Mouse (Mus musculus) lung, embryonic 15.5 days (tissue): Measurements from ENCODE around the gene Sec63. TPM values are rescaled to one million over a fixed set of nuclear protein-coding genes. Genes with fewer than 3 reads are reported as not detected.

Experiments used
- ATAC-seq: fragments of 200-750 bp; cut with Nextera tagmentation; 2 replicates; pipeline ENCODE4 v1.8.0; 2017; ENCODE audit warnings: moderate number of reproducible peaks, borderline replicate concordance; ENCODE audit not compliant: low FRiP score, low TSS enrichment; ENCODE audit errors: extremely low read depth
- H3K27ac ChIP-seq: fragments of 300-500 bp; sonication (generic); 2 replicates; pipeline ENCODE4 v1.5.1; 2015; ENCODE audit warnings: moderate library complexity, mild to moderate bottlenecking, inconsistent platforms
- H3K27me3 ChIP-seq: fragments of 300-500 bp; sonication (generic); 2 replicates; pipeline ENCODE4 v1.6.1; 2015; ENCODE audit warnings: inconsistent platforms
- H3K36me3 ChIP-seq: fragments of 300-500 bp; sonication (generic); 2 replicates; pipeline ENCODE4 v1.6.1; 2015; ENCODE audit warnings: inconsistent platforms
- H3K4me1 ChIP-seq: fragments of 300-500 bp; sonication (generic); 2 replicates; pipeline ENCODE4 v1.6.1; 2015; ENCODE audit warnings: inconsistent platforms
- H3K4me2 ChIP-seq: fragments of 300-500 bp; sonication (generic); 2 replicates; pipeline ENCODE4 v1.6.1; 2015; ENCODE audit warnings: inconsistent platforms, mild to moderate bottlenecking, moderate library complexity
- H3K4me3 ChIP-seq: fragments of 300-500 bp; sonication (generic); 2 replicates; pipeline ENCODE4 v1.5.1; 2015; ENCODE audit warnings: mild to moderate bottlenecking, inconsistent platforms
- H3K9ac ChIP-seq: fragments of 300-500 bp; sonication (generic); 2 replicates; pipeline ENCODE4 v1.6.1; 2015; ENCODE audit warnings: inconsistent platforms
- H3K9me3 ChIP-seq: fragments of 300-500 bp; sonication (generic); 2 replicates; pipeline ENCODE4 v1.6.1; 2016; ENCODE audit warnings: inconsistent platforms
- WGBS: fragments of 180-500 bp; shearing (Covaris S2); methylation state at CpG from one replicate; pipeline ENCODE4 v1.1.7; 2015; 5-methylcytosine and 5-hydroxymethylcytosine counted together
- polyA plus RNA-seq: library from polyadenylated mRNA; unstranded; fragments of >200 nt; fragmentation: Nextera tagmentation; extraction: Ambion mirVana; gene quantifications from 2 replicates; pipeline ENCODE4 v1.2.1, GENCODE M21; 2015

Gene Sec63
- polyA plus RNA-seq, 1 experiment from 2014 or later: 20.7 TPM

DNA sequence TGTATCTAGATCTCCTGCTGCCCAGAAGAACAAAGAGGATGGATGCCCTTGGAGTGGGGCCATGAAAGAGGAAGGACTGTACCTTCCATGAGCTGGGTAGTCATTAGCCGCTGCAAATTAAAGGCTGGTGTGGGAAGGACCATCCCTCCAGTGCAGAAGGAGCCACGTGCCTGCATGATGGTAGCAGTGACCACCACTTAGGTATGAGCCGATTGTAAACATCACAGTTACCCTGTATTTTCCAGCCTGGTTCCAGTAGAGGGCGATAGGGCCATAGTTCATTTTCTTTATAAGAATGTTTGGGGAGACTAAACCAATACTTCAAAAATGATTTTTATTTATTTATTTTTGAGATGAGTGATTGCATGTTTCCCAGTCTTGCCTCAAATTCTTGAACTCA is 71.4 kb downstream of the Sec63 start:
- 58% methylated on average over 4 of the region's 4 CpGs for WGBS
- H3K4me3 ChIP-seq: no peak overlapping the region
- H3K27ac ChIP-seq: no peak overlapping the region
- H3K4me2 ChIP-seq: no peak overlapping the region
- H3K9me3 ChIP-seq: no peaks in the 10 kb centered on the region
- no peaks in the 10 kb centered on the region for H3K27me3 ChIP-seq
- ATAC-seq: no peak
- 0 out of 2 replicates have a peak, but pooled peaks cover 3% of the 10 kb centered on the region for H3K4me1 ChIP-seq
- no peak overlapping the region for H3K9ac ChIP-seq
- peaks cover 32% of the 10 kb centered on the region for H3K36me3 ChIP-seq

DNA sequence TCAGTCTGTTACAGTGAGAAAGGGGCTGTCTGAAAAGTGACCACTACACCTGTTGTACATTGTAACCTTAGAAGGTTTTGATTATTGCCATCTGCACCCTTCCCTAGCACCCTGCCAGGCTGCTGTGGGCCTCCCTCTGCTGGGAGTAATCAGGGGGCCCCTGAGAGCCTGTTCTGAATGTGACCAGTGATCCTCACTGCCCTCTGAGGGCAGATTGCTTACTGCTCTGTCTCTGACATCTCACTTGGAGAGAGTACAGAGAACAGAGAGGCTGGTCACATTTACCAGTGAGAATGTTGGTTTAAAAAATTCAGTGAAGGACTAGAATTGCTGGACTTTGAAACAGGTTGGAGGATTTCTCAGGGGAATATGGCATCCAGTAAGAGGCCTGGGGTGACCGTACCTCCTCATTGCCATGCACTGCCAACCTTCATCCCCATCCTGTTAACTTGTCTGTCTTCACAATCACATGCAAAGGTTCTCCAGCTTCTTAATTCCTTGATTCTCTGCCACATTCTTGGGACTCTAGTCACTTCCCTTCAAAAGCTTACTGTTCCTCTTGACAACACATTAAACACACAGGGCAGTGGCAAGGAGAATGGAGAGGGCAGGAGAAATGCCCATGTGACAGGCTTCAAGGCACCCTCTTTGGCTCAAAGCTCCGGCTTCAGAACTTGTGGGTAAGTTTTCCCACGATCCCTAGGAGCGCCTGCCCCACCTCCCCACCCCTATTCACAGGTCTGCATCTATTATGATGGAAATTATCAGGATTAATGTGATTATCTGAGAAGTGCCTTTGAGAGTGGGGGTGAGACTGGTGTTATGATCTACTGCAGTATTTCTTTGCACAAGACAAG is 72.8 kb downstream of the Sec63 start:
- ATAC-seq: no peak
- Histone ChIP-seq H3K4me2 (no peak overlapping the region), H3K4me1 (0 out of 2 replicates have a peak, but pooled peaks cover 3% of the 10 kb centered on the region), H3K4me3 (no peak overlapping the region), H3K27me3 (no peaks in the 10 kb centered on the region), H3K36me3 (peaks cover 23% of the 10 kb centered on the region), H3K9me3 (no peaks in the 10 kb centered on the region), H3K27ac (peak overlapping the region; percentile 39; the same call in 1 of the 2 replicates), H3K9ac (no peak overlapping the region)
- 77% methylated on average over 4 of the region's 4 CpGs for WGBS

GRCm38 (mm10) chr10:42838106-42838505 is 76.8 kb downstream of the Sec63 start:
- Histone ChIP-seq H3K36me3 (peaks cover 11% of the 10 kb centered on the region), H3K9me3 (no peaks in the 10 kb centered on the region), H3K27me3 (no peaks in the 10 kb centered on the region), H3K4me3 (no peak overlapping the region), H3K4me2 (no peak overlapping the region), H3K9ac (no peak overlapping the region), H3K4me1 (0 out of 2 replicates have a peak, but pooled peaks cover 3% of the 10 kb centered on the region), H3K27ac (no peak overlapping the region)
- ATAC-seq: no peak
- 78% methylated on average over 4 of the region's 4 CpGs for WGBS

GRCm38 (mm10) chr10:42838736-42839135 is 77.4 kb downstream of the Sec63 start:
- no peak for ATAC-seq

DNA sequence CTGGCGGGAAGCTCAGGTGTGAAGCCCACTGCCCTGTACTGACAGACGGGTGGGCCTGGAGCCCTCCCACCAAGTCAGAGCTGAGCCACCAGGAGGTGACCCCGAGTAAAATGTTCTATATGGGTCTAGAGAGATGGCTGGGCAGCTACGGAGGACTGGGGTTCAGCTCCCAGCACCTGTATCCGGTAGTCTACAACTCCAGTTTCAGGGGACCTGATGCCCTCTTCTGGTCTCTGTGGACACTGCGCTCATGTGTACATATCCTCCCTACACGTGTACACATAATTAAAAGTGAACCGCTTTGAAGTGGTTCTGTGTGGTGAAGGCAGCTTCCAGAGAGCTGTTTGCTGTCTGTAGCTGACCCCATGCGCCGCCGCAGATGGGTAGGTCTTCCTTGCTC is 78.7 kb downstream of the Sec63 start:
- Histone ChIP-seq H3K4me2 (no peak overlapping the region), H3K36me3 (0 out of 2 replicates have a peak, but pooled peaks cover 5% of the 10 kb centered on the region), H3K9ac (no peak overlapping the region), H3K27ac (no peak overlapping the region), H3K4me3 (no peak overlapping the region), H3K9me3 (no peaks in the 10 kb centered on the region), H3K27me3 (no peaks in the 10 kb centered on the region), H3K4me1 (no peaks in the 10 kb centered on the region)
- 91% methylated on average over 11 of the region's 11 CpGs for WGBS
- 0 out of 2 replicates have a peak, but pooled peaks have one; percentile 27 for ATAC-seq

More at GRCm38 (mm10) chr10:42838736-42839135, 77.4 kb downstream of the Sec63 start:
- Histone ChIP-seq H3K27ac (no peak overlapping the region), H3K4me2 (no peak overlapping the region), H3K9me3 (no peaks in the 10 kb centered on the region), H3K9ac (no peak overlapping the region), H3K4me3 (no peak overlapping the region), H3K4me1 (0 out of 2 replicates have a peak, but pooled peaks cover 2% of the 10 kb centered on the region), H3K27me3 (no peaks in the 10 kb centered on the region), H3K36me3 (peaks cover 8% of the 10 kb centered on the region; the same call in 1 of the 2 replicates)
- WGBS: 92% methylated on average over 2 of the region's 2 CpGs

DNA sequence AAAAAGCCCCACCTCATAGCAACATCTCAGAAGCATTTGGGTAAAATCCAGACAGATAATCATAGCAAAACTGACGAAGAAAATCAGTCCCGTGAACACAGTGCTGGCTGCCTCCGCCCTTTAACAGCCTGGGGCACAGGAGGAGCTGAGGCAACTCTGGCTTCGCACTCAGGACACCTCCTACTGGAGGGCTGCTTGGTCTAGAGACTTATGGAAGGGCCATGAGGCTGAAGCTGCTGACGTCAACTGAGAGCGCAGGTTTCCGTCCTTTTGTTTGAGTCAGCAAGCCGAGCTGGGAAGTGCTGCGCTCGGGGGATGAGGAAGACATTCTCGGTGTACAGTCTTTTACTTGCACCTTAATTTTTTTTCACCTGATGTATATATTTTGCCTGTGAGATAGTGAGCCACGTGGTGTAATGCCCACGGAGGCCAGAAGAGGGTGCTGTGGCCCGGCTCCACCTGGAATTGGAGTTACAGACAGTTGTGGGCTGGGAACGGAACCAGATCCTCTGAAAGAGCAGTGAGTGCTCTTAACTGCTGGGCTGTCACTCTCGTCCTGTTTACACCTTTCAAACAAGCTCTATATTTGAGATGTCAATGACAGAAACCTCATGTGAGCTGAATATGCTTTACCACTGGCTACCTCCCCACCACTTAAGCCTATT is 80.4 kb downstream of the Sec63 start:
- Histone ChIP-seq H3K4me1 (no peaks in the 10 kb centered on the region), H3K9me3 (no peaks in the 10 kb centered on the region), H3K27ac (no peak overlapping the region), H3K27me3 (no peaks in the 10 kb centered on the region), H3K36me3 (0 out of 2 replicates have a peak, but pooled peaks cover 5% of the 10 kb centered on the region), H3K4me3 (no peak overlapping the region), H3K4me2 (no peak overlapping the region), H3K9ac (no peak overlapping the region)
- WGBS: 54% methylated on average over 16 of the region's 16 CpGs
- ATAC-seq: no peak

DNA sequence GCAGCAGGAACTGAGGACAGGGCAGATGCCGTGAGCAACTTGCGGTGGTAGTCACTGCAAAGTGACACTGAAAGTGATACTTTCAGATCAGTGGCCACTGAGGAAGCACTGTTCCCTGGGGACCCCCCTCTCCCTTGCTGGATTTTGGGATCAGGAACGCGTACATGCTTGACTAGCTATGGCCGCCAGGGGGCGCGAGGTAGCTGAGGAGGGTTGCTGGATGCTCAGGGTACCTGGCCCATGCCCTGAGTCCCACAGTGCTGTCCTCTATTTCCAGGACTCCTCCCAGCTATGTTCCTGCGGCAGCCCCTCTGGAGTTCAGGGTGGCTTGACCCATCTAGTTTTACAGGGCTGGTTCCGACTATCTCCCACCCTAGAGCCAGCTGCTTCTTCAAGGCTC is 81.1 kb downstream of the Sec63 start:
- no peak for ATAC-seq
- no peak overlapping the region for H3K4me3 ChIP-seq
- H3K9me3 ChIP-seq: no peaks in the 10 kb centered on the region
- H3K9ac ChIP-seq: no peak overlapping the region
- no peaks in the 10 kb centered on the region for H3K27me3 ChIP-seq
- H3K4me1 ChIP-seq: no peaks in the 10 kb centered on the region
- no peak overlapping the region for H3K4me2 ChIP-seq
- H3K36me3 ChIP-seq: 0 out of 2 replicates have a peak, but pooled peaks cover 2% of the 10 kb centered on the region
- H3K27ac ChIP-seq: no peak overlapping the region
- WGBS: 13% methylated on average over 9 of the region's 9 CpGs

DNA sequence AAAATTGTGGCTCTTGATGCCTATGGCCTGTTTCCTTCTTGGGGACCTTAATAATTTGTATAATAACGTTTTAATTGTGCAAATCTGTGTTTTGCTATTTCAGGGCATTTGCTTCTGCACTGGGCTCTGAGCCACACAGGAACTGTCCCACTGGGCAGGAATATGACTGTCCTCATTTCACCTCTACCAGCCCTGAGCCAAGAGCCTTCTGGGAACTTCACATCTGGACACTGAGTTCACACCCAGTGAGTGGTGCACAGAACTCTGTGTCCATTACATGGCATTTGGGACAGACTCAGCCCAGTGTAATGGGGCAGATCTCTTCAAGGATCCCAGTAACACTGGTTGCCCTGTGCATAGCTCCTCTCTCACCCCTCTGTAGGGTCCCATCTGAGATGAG is 82.1 kb downstream of the Sec63 start:
- Histone ChIP-seq H3K36me3 (no peaks in the 10 kb centered on the region), H3K4me3 (no peak overlapping the region), H3K27ac (no peak overlapping the region), H3K27me3 (no peaks in the 10 kb centered on the region), H3K4me1 (no peaks in the 10 kb centered on the region), H3K9ac (no peak overlapping the region), H3K9me3 (no peaks in the 10 kb centered on the region), H3K4me2 (no peak overlapping the region)
- 58% methylated on average over 1 of the region's 1 CpGs for WGBS
- no peak for ATAC-seq

DNA sequence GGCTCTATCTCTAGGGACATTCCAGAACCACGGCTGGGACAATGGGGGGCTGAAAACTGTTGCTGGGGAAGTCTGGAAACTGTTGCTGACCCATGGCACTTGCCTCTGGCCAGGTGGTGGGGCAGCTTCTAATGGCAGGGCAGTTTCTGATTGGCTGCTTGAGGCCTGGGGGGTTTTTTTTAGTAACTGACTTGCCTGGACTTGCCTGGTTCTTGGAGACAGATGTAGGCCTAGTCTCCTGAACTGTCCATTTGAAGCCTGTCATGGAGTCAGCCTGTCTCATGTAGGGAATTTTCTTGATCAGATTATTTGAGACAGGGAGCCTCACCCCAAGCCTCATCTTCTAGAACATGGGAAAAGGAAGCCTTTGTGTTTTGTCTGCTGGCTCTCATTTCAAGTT is 84.2 kb downstream of the Sec63 start:
- H3K4me1 ChIP-seq: no peaks in the 10 kb centered on the region
- WGBS: 13% methylated on average over 1 of the region's 1 CpGs

GRCm38 (mm10) chr10:42848179-42849080 is 87.1 kb downstream of the Sec63 start:
- no peak overlapping the region for H3K4me3 ChIP-seq
- H3K9me3 ChIP-seq: no peaks in the 10 kb centered on the region
- H3K4me2 ChIP-seq: no peak overlapping the region
- 80% methylated on average over 13 of the region's 13 CpGs for WGBS
- no peak overlapping the region for H3K9ac ChIP-seq
- no peak overlapping the region for H3K27ac ChIP-seq
- no peaks in the 10 kb centered on the region for H3K4me1 ChIP-seq
- ATAC-seq: no peak
- no peaks in the 10 kb centered on the region for H3K36me3 ChIP-seq
- H3K27me3 ChIP-seq: no peaks in the 10 kb centered on the region

More for the DNA sequence above, 84.2 kb downstream of the Sec63 start:
- no peaks in the 10 kb centered on the region for H3K36me3 ChIP-seq
- ATAC-seq: no peak
- no peak overlapping the region for H3K9ac ChIP-seq
- H3K4me3 ChIP-seq: no peak overlapping the region
- no peak overlapping the region for H3K4me2 ChIP-seq
- H3K9me3 ChIP-seq: no peaks in the 10 kb centered on the region
- no peaks in the 10 kb centered on the region for H3K27me3 ChIP-seq
- no peak overlapping the region for H3K27ac ChIP-seq

GRCm38 (mm10) chr10:42849081-42849400 is 87.7 kb downstream of the Sec63 start:
- Histone ChIP-seq H3K4me2 (no peak overlapping the region), H3K9me3 (no peaks in the 10 kb centered on the region), H3K4me1 (no peaks in the 10 kb centered on the region), H3K4me3 (no peak overlapping the region), H3K9ac (no peak overlapping the region), H3K36me3 (no peaks in the 10 kb centered on the region), H3K27ac (no peak overlapping the region), H3K27me3 (no peaks in the 10 kb centered on the region)
- WGBS: 84% methylated on average over 7 of the region's 7 CpGs
- ATAC-seq: no peak
